Mouse (Mus musculus): ENCODE results near the gene Lsg1.

Gene Lsg1

GRCm38 (mm10) chr16:30550748-30551192 is 36.6 kb downstream of the Lsg1 start, which contains the start of gene Tmem44:
Gene Tmem44, minus strand, starts transcription at chr16:30550842.
- no peak for DNase-seq (ENCODE audit: low read depth)

GRCm38 (mm10) chr16:30549966-30550747 is 37.2 kb downstream of the Lsg1 start:
- peak; percentile 89 for DNase-seq (ENCODE audit: low read depth)

- no peak for DNase-seq (ENCODE audit: low read depth)
Measured at GRCm38 (mm10) chr16:30549516-30549915, 37.9 kb downstream of the Lsg1 start.

GRCm38 (mm10) chr16:30548291-30548690 is 39.1 kb downstream of the Lsg1 start:
- DNase-seq (ENCODE audit: low read depth), result no peak

- DNase-seq (ENCODE audit: low read depth), result no peak
Measured at GRCm38 (mm10) chr16:30544693-30545092, 42.7 kb downstream of the Lsg1 start.

- DNase-seq (ENCODE audit: low read depth), result no peak
Measured at GRCm38 (mm10) chr16:30543386-30543785, 44.0 kb downstream of the Lsg1 start.

- no peak for DNase-seq (ENCODE audit: low read depth)
Measured at GRCm38 (mm10) chr16:30542826-30543225, 44.6 kb downstream of the Lsg1 start.

- DNase-seq (ENCODE audit: low read depth), result no peak
Measured at GRCm38 (mm10) chr16:30540107-30541001, 47.0 kb downstream of the Lsg1 start.

- peak; percentile 65 for DNase-seq (ENCODE audit: low read depth)
Measured at GRCm38 (mm10) chr16:30539433-30539832, 48.0 kb downstream of the Lsg1 start.

GRCm38 (mm10) chr16:30535075-30535474 is 52.3 kb downstream of the Lsg1 start:
- no peak for DNase-seq (ENCODE audit: low read depth)

GRCm38 (mm10) chr16:30533592-30533991 is 53.8 kb downstream of the Lsg1 start:
- no peak for DNase-seq (ENCODE audit: low read depth)

GRCm38 (mm10) chr16:30532929-30533328 is 54.5 kb downstream of the Lsg1 start:
- no peak for DNase-seq (ENCODE audit: low read depth)

- peak; percentile 68 for DNase-seq (ENCODE audit: low read depth)
Measured at GRCm38 (mm10) chr16:30531761-30532406, 55.5 kb downstream of the Lsg1 start.

GRCm38 (mm10) chr16:30530815-30531214 is 56.6 kb downstream of the Lsg1 start:
- DNase-seq (ENCODE audit: low read depth), result peak; percentile 75

GRCm38 (mm10) chr16:30528386-30528785 is 59.0 kb downstream of the Lsg1 start:
- DNase-seq (ENCODE audit: low read depth), result peak; percentile 76

- DNase-seq (ENCODE audit: low read depth), result no peak
Measured at GRCm38 (mm10) chr16:30527889-30528288, 59.5 kb downstream of the Lsg1 start.

GRCm38 (mm10) chr16:30525756-30526155 is 61.6 kb downstream of the Lsg1 start:
- no peak for DNase-seq (ENCODE audit: low read depth)

- DNase-seq (ENCODE audit: low read depth), result no peak
Measured at GRCm38 (mm10) chr16:30524481-30524880, 62.9 kb downstream of the Lsg1 start.

GRCm38 (mm10) chr16:30522253-30522940 is 65.0 kb downstream of the Lsg1 start:
- DNase-seq (ENCODE audit: low read depth), result no peak

- DNase-seq (ENCODE audit: low read depth), result peak; percentile 40
Measured at GRCm38 (mm10) chr16:30521147-30521546, 66.2 kb downstream of the Lsg1 start.

GRCm38 (mm10) chr16:30520361-30520823 is 67.0 kb downstream of the Lsg1 start:
- peak; percentile 93 for DNase-seq (ENCODE audit: low read depth)

- DNase-seq (ENCODE audit: low read depth), result peak; percentile 96
Measured at GRCm38 (mm10) chr16:30518635-30519034, 68.8 kb downstream of the Lsg1 start.
